Mouse (Mus musculus) kidney, adult 2 months (tissue): ENCODE measurements around the gene Bex4.

ENCODE experiments used
- CTCF ChIP-seq: fragments of 200-500 bp; conservative IDR thresholded peaks from 2 replicates; pipeline ENCODE4 v1.5.1; 2011; ENCODE audit warnings: low read depth, mild to moderate bottlenecking, control low read depth, low read length, moderate library complexity, mixed read lengths; ENCODE audit not compliant: insufficient read depth, insufficient read length
- POLR2A ChIP-seq: fragments of 200-500 bp; IDR thresholded peaks from one replicate; pipeline ENCODE4 v1.6.1; 2011; ENCODE audit warnings: low read depth, low read length, control low read depth

DNA sequence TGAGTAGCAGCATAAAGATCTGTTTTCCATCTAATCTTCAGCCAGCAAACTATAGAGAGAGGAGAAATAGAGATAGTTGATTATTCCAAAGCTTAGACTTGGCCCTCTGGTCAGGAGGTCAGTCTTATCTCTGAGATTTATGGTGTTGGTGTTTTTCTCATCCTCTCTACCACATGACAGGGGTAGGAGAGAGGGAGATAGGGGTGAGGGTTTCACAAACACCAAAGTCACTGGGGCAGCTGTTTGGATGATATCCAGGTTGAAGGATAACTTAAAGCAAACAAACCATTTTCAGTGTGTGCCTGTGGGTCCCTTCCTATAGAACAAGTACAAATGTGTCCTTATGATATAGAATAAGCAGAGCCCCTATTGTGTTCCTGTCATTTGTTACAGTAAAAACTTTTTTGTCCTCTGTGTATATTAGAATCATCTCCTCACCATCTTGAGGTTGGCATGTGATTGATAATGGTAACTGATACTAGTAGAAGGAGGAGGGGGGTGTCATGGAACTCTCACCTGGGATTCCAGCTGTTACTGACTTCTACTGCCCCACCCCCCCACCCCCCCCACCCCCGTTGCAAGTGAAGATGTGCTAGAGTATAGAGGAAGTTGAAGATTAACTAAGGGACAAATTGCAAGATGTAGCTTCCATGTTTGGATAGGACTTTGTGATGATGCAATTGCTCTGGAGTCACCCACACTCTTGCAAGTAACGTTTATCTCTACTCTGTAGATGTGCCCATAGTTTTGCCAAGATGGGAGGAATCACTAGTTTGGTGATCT lies 46.1 kb upstream of the Bex4 start:
- TF ChIP-seq POLR2A = no peak
- no peak for TF ChIP-seq CTCF
